Mouse (Mus musculus) heart, adult 2 months (tissue): ENCODE measurements around the gene Plcg2. TPM values are rescaled to one million over a fixed set of nuclear protein-coding genes. Genes with fewer than 3 reads are reported as not detected.

ENCODE experiments used
- DNase-seq, 2 experiments: peaks; one replicate each; pipeline ENCODE4 v3.0.0; 2021
- H3K27ac ChIP-seq: fragments of 200-600 bp; 2 replicates; pipeline ENCODE4 v1.8.1; 2022
- H3K27me3 ChIP-seq: fragments of 200-500 bp; 2 replicates; pipeline ENCODE4 v1.6.1; 2012; ENCODE audit warnings: mild to moderate bottlenecking, low read length, inconsistent platforms, mixed read lengths; ENCODE audit not compliant: control insufficient read depth, insufficient read depth
- H3K36me3 ChIP-seq: fragments of 200-500 bp; 2 replicates; pipeline ENCODE4 v1.6.1; 2012; ENCODE audit warnings: low read length, inconsistent platforms; ENCODE audit not compliant: control insufficient read depth, insufficient read depth
- H3K4me1 ChIP-seq: fragments of 200-500 bp; 2 replicates; pipeline ENCODE4 v1.6.1; 2011; ENCODE audit warnings: low read length; ENCODE audit not compliant: control insufficient read depth, insufficient read depth
- H3K4me3 ChIP-seq: fragments of 200-600 bp; 2 replicates; pipeline ENCODE4 v1.8.1; 2022
- H3K79me2 ChIP-seq: fragments of 200-500 bp; replicated peaks from 2 replicates; pipeline ENCODE4 v1.6.1; 2012; ENCODE audit warnings: mild to moderate bottlenecking, inconsistent platforms, low read length, moderate library complexity, mixed read lengths; ENCODE audit not compliant: control insufficient read depth, insufficient read depth
- H3K9ac ChIP-seq: fragments of 200-500 bp; 2 replicates; pipeline ENCODE4 v1.6.1; 2012; ENCODE audit warnings: low read depth, mild to moderate bottlenecking, control low read depth, inconsistent platforms, low read length, mixed read lengths
- CTCF ChIP-seq: fragments of 200-600 bp; IDR thresholded peaks from 2 replicates; pipeline ENCODE4 v1.8.1; 2022; ENCODE audit warnings: antibody characterized with exemption, mild to moderate bottlenecking, moderate library complexity
- EP300 ChIP-seq: fragments of 200-500 bp; IDR thresholded peaks from 2 replicates; pipeline ENCODE4 v1.6.1; 2011; ENCODE audit warnings: low read depth, low read length, control low read depth; ENCODE audit not compliant: insufficient read depth
- POLR2A ChIP-seq: fragments of 200-500 bp; IDR thresholded peaks from 2 replicates; pipeline ENCODE4 v1.6.1; 2011; ENCODE audit warnings: mild to moderate bottlenecking, low read depth, low read length, control low read depth; ENCODE audit not compliant: insufficient read depth
- WGBS: fragments of 180-500 bp; shearing (Covaris S2); methylation state at CpG from one replicate; pipeline ENCODE4 v1.1.7; 2018; 5-methylcytosine and 5-hydroxymethylcytosine counted together
- intact Hi-C: fragments of 180-260 bp; cut with DNase I; formaldehyde crosslinking; loops from one replicate; pipeline ENCODE4 v1.15.1; 2025
- polyA plus RNA-seq: library from polyadenylated mRNA; depleted of rRNA; stranded (reverse); fragments of >200 nt; gene quantifications from 2 replicates; pipeline ENCODE4 v1.2.3, GENCODE M21; 2012
- total RNA-seq, 2 experiments: library from RNA; stranded (reverse); gene quantifications; 2 replicates each; pipeline ENCODE4 v1.2.3; 2021

Plcg2 gene
- total and polyA plus RNA-seq, 3 experiments = 5.4 to 5.8 (median 5.6) TPM

DNA sequence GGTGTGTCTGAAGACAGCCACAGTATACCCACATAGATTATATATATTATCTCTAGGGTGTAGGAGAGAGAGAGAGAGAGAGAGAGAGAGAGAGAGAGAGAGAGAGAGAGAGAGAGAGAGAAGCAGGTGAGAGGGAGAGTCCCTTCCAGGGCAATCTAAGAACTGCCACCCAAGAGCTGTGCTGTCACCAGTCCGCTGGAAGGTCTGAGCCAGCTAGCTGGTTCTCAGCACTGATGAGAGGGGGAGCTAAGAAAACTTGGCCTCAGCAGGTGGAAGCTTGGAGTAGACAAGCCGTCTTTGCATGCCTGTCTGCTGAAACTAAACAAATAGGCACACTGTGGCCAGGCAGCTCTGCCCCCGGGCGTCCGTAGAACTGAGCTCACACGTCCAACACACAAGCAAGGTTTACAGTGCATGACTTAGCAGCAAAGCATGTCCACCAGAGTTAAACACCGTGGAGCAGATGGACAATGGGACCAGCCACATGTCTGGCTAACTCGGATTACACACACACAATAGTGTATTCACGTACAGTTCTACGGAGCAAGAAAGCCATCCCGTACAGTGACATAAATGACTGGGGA lies 35.3 kb upstream of the Plcg2 start:
- WGBS = 78% methylated on average over 11 of the region's 11 CpGs
- Histone ChIP-seq H3K4me3 (no peak overlapping the region), H3K27me3 (no peaks in the 10 kb centered on the region), H3K36me3 (no peaks in the 10 kb centered on the region), H3K9ac (no peak overlapping the region), H3K79me2 (no peaks in the 10 kb centered on the region), H3K27ac (no peak overlapping the region), H3K4me1 (no peaks in the 10 kb centered on the region; the same call in 1 of the 2 replicates)
- intact Hi-C loops = no loop called here
- TF ChIP-seq CTCF (no peak), POLR2A (no peak), EP300 (no peak)
- DNase-seq = no peak

DNA sequence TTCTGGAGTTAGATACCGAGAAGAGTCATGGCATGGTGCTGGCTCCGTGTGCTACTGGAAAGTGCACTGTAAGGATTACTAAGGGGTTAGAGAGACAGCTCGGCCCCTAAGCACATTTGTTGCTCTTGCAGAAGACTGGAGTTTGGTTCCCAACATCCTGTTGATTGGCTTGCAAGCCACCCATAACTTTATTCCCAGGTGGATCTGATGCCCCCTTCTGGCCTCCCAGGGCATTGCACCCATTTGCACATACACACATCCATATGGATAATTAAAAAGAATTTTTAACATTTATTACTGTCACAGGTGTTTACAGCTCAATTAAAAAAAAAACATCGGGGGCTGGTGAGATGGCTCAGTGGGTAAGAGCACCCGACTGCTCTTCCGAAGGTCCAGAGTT lies 33.6 kb upstream of the Plcg2 start:
- DNase-seq = no peak

DNA sequence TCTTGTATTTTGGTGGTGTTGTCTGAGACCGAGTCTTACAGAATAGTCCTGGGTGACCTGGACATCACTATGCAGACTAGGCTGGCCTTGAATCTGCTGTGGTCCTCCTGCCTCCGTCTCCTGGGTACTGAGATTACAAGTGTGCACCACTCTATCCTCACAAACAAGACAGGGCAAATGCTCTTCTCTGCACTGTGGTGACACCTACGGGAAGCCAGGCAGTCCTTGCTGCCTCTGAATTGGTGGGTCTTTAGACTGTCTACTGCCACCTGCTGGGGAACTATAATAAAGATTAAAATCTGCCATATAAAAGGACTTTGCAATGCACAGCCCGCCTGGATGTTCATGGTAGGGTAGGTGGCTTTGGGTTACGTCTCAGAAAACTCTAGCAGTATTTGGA lies 32.8 kb upstream of the Plcg2 start:
- H3K9ac ChIP-seq = no peak overlapping the region
- peak; percentile 45 to 54 for DNase-seq
- H3K27me3 ChIP-seq = no peaks in the 10 kb centered on the region
- intact Hi-C loops = loop anchor here (1.0 to 5.0 kb wide), 4 partner anchors 79 to 267 kb away; no protein-coding TSS in a partner anchor
- H3K79me2 ChIP-seq = no peaks in the 10 kb centered on the region
- no peak for TF ChIP-seq POLR2A
- TF ChIP-seq EP300 = peak; percentile 92
- peak; percentile 83 for TF ChIP-seq CTCF
- no peaks in the 10 kb centered on the region for H3K36me3 ChIP-seq
- H3K4me3 ChIP-seq = no peak overlapping the region
- WGBS = 23% methylated on average over 5 of the region's 5 CpGs
- no peak overlapping the region for H3K27ac ChIP-seq
- H3K4me1 ChIP-seq = no peaks in the 10 kb centered on the region; the same call in 1 of the 2 replicates

More for the DNA sequence above, 33.6 kb upstream of the Plcg2 start:
- H3K4me1 ChIP-seq = no peaks in the 10 kb centered on the region; the same call in 1 of the 2 replicates
- TF ChIP-seq EP300 (no peak), POLR2A (no peak), CTCF (peak; percentile 64)
- H3K27me3 ChIP-seq = no peaks in the 10 kb centered on the region
- no peak overlapping the region for H3K9ac ChIP-seq
- no peak overlapping the region for H3K4me3 ChIP-seq
- WGBS = 94% methylated on average over 6 of the region's 6 CpGs
- H3K27ac ChIP-seq = no peak overlapping the region
- intact Hi-C loops = no loop called here
- H3K36me3 ChIP-seq = no peaks in the 10 kb centered on the region
- no peaks in the 10 kb centered on the region for H3K79me2 ChIP-seq

DNA sequence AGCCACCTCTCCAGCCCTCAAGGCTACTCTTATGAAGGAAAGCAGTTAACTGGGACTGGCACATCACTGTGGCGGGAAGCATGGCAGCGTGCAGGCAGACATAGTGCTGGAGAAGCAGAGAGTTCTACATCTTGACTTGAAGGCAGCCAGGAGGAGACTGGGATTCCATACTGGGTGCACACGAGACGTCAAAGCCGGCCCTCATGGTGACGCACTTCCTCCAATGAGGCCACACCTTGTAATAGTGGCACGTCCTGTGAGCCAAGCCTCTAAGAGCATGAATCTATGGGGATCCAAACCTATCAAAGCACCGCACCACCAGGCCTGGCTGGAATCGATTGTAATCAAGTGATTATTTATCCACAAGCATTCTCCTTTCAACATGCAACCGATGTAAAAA lies 30.6 kb upstream of the Plcg2 start:
- TF ChIP-seq POLR2A (no peak), CTCF (no peak), EP300 (no peak)
- Histone ChIP-seq H3K27me3 (no peaks in the 10 kb centered on the region), H3K4me3 (no peak overlapping the region), H3K9ac (no peak overlapping the region), H3K27ac (no peak overlapping the region), H3K4me1 (no peaks in the 10 kb centered on the region; the same call in 1 of the 2 replicates), H3K36me3 (no peaks in the 10 kb centered on the region), H3K79me2 (no peaks in the 10 kb centered on the region)
- no peak for DNase-seq
- intact Hi-C loops = loop anchor here (5.0 kb wide), 1 partner anchor 160 kb away; no protein-coding TSS in a partner anchor
- WGBS = 64% methylated on average over 10 of the region's 10 CpGs

DNA sequence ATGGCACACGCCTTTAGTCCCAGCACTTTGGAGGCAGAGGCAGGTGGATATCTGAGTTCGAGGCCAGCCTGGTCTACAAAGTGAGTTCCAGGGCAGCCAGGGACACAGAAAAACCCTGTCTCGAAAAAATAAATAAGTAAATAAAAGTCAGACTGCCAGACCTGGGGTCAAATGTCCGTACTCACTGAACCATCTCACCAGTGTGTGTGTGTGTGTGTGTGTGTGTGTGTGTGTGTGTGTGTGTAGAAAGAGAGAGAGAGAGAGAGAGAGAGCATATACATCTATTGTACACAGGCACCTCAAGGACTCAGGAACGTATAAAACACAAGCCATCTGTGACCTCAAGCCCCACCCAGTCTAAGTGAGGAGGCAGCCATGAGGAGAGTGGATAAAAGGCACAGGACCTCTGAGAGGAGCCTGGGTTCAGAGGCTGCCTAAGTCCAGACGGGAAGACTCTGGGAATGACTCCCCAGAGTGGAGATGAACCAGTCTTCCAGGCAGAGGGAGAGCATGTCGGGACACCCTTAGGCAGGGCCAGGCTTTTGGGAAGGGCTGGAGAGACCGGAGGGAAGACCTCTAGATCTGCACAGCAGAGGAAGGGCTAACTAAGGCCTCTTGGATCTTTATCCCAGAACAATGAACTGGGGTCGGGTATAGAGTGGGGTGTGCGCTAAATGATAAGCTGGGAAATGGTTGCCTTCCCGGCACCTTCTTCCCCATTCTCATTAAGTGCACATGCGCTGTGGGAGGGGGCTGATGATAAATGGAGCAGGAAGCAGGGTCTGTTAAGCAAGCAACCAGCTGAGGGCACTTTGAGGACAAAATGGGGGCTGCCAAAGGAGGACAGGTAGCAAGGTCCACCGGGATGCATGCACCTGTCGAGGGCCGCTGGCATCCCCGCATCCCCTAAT lies 28.4 kb upstream of the Plcg2 start:
- Histone ChIP-seq H3K27ac (no peak overlapping the region), H3K36me3 (no peaks in the 10 kb centered on the region), H3K4me1 (no peaks in the 10 kb centered on the region; the same call in 1 of the 2 replicates), H3K4me3 (no peak overlapping the region), H3K9ac (no peak overlapping the region), H3K79me2 (no peaks in the 10 kb centered on the region), H3K27me3 (no peaks in the 10 kb centered on the region)
- no peak for DNase-seq
- TF ChIP-seq EP300 (no peak), POLR2A (no peak), CTCF (no peak)
- intact Hi-C loops = loop anchor here (5.0 kb wide), 1 partner anchor 162 kb away; no protein-coding TSS in a partner anchor
- WGBS = 40% methylated on average over 16 of the region's 16 CpGs
